Mouse (Mus musculus): ENCODE data around the gene Lrrc4c.

DNA sequence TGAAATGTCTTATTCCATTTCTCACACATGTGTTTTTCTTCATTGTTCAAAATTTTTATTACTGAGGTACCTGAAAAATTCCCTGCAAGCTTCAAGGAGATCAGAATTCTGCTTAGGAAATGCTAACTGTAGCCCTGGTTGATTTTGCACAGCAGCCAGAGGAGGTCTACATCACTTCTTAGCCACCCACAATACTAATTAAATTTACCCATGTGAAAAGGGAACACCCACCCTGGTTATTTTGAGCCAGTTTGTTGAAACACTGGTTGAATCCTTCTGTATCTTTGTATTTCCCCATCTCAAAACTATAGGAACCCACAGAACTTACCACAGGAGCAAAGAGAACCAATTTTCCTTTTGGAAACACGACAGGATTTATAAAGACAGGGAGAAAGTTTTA, 191.0 kb downstream of the Lrrc4c start:
- TF ChIP-seq CTCF (IDR thresholded peaks at IDR 0.05; ENCODE audit: low read depth, low read length) (no peak), EP300 (IDR thresholded peaks at IDR 0.05; ENCODE audit: insufficient read depth, low read depth, low read length) (no peak)

Measured in ES-Bruce4 (cell line).